Mouse (Mus musculus): Measurements from ENCODE around the gene Gm20388. TPM values are rescaled to one million over a fixed set of nuclear protein-coding genes. Genes with fewer than 3 reads are reported as not detected.

Gm20388 gene
- polyA plus RNA-seq, 1 experiment from 2014 or later: not detected

GRCm38 (mm10) chr8:123925671-123926070 is 4015.0 kb downstream of the Gm20388 start:
- WGBS: 88% methylated on average over 3 of the region's 3 CpGs
- Histone ChIP-seq H3K27me3 (ENCODE audit: control insufficient read depth, insufficient read depth, low read length) (no peaks in the 10 kb centered on the region), H3K36me3 (ENCODE audit: control insufficient read depth, insufficient read depth, low read length) (peaks cover 12% of the 10 kb centered on the region), H3K9me3 (ENCODE audit: control insufficient read depth, low read length) (no peaks in the 10 kb centered on the region), H3K27ac (replicated peaks) (no peak overlapping the region), H3K4me1 (replicated peaks; ENCODE audit: control insufficient read depth, insufficient read depth) (no peaks in the 10 kb centered on the region), H3K9ac (ENCODE audit: low read length) (no peak overlapping the region), H3K4me3 (ENCODE audit: low read depth, low read length) (no peak overlapping the region), H3K4me2 (replicated peaks; ENCODE audit: low read depth) (no peak overlapping the region)
- DNase-seq (ENCODE audit: low spot score): no peak
- TF ChIP-seq EP300 (optimal IDR thresholded peaks at IDR 0.05) (no peak), CTCF (IDR thresholded peaks at IDR 0.05; ENCODE audit: low read depth) (no peak)
- ATAC-seq (ENCODE audit: low FRiP score, low TSS enrichment): no peak

- no peak for ATAC-seq (ENCODE audit: low FRiP score, low TSS enrichment)
- H3K36me3 ChIP-seq (ENCODE audit: control insufficient read depth, insufficient read depth, low read length): peaks cover 15% of the 10 kb centered on the region
- H3K4me2 ChIP-seq (replicated peaks; ENCODE audit: low read depth): no peak overlapping the region
Measured at GRCm38 (mm10) chr8:123929026-123929425, 4018.4 kb downstream of the Gm20388 start.

GRCm38 (mm10) chr8:123948942-123949685 is 4038.5 kb downstream of the Gm20388 start, which contains the start of gene Nup133:
TSS of gene Nup133 (minus strand) at chr8:123949265.
- Histone ChIP-seq H3K4me2 (replicated peaks; ENCODE audit: low read depth) (peak within 1 kb of the TSS; percentile 93), H3K9me3 (ENCODE audit: control insufficient read depth, low read length) (no peaks in the 10 kb centered on the region), H3K9ac (ENCODE audit: low read length) (peak within 1 kb of the TSS; percentile 87), H3K36me3 (ENCODE audit: control insufficient read depth, insufficient read depth, low read length) (peaks cover 7% of the 10 kb centered on the region; the same call in 1 of the 2 replicates), H3K4me3 (ENCODE audit: low read depth, low read length) (peak within 1 kb of the TSS; percentile 77), H3K27ac (replicated peaks) (peak within 1 kb of the TSS; percentile 94), H3K27me3 (ENCODE audit: control insufficient read depth, insufficient read depth, low read length) (no peaks in the 10 kb centered on the region), H3K4me1 (replicated peaks; ENCODE audit: control insufficient read depth, insufficient read depth) (no peaks in the 10 kb centered on the region; the same call in 1 of the 2 replicates)
- under 1% methylated on average over 77 of the region's 77 CpGs for WGBS
- peak; percentile 100 for DNase-seq (ENCODE audit: low spot score)
- no peak for TF ChIP-seq CTCF (IDR thresholded peaks at IDR 0.05; ENCODE audit: low read depth)
- TF ChIP-seq EP300 (optimal IDR thresholded peaks at IDR 0.05): no peak
- ATAC-seq (ENCODE audit: low FRiP score, low TSS enrichment): peak; percentile 87

More at GRCm38 (mm10) chr8:123929026-123929425, 4018.4 kb downstream of the Gm20388 start:
- H3K27me3 ChIP-seq (ENCODE audit: control insufficient read depth, insufficient read depth, low read length): no peaks in the 10 kb centered on the region
- H3K4me1 ChIP-seq (replicated peaks; ENCODE audit: control insufficient read depth, insufficient read depth): no peaks in the 10 kb centered on the region
- H3K27ac ChIP-seq (replicated peaks): no peak overlapping the region
- H3K9ac ChIP-seq (ENCODE audit: low read length): no peak overlapping the region
- no peaks in the 10 kb centered on the region for H3K9me3 ChIP-seq (ENCODE audit: control insufficient read depth, low read length)
- WGBS: 91% methylated on average over 7 of the region's 7 CpGs
- no peak for DNase-seq (ENCODE audit: low spot score)
- no peak for TF ChIP-seq CTCF (IDR thresholded peaks at IDR 0.05; ENCODE audit: low read depth)
- TF ChIP-seq EP300 (optimal IDR thresholded peaks at IDR 0.05): no peak
- no peak overlapping the region for H3K4me3 ChIP-seq (ENCODE audit: low read depth, low read length)

- peak overlapping the region; percentile 87 for H3K9ac ChIP-seq (ENCODE audit: low read length)
- no peaks in the 10 kb centered on the region for H3K27me3 ChIP-seq (ENCODE audit: control insufficient read depth, insufficient read depth, low read length)
- H3K4me1 ChIP-seq (replicated peaks; ENCODE audit: control insufficient read depth, insufficient read depth): no peaks in the 10 kb centered on the region; the same call in 1 of the 2 replicates
- H3K4me3 ChIP-seq (ENCODE audit: low read depth, low read length): peak overlapping the region; percentile 77
- H3K9me3 ChIP-seq (ENCODE audit: control insufficient read depth, low read length): no peaks in the 10 kb centered on the region
- H3K27ac ChIP-seq (replicated peaks): peak overlapping the region; percentile 94
- H3K36me3 ChIP-seq (ENCODE audit: control insufficient read depth, insufficient read depth, low read length): peaks cover 7% of the 10 kb centered on the region; the same call in 1 of the 2 replicates
- no peak for TF ChIP-seq CTCF (IDR thresholded peaks at IDR 0.05; ENCODE audit: low read depth)
- TF ChIP-seq EP300 (optimal IDR thresholded peaks at IDR 0.05): no peak
- peak; percentile 19 for ATAC-seq (ENCODE audit: low FRiP score, low TSS enrichment)
- 3% methylated on average over 10 of the region's 10 CpGs for WGBS
- no peak for DNase-seq (ENCODE audit: low spot score)
- peak overlapping the region; percentile 93 for H3K4me2 ChIP-seq (replicated peaks; ENCODE audit: low read depth)
Measured at GRCm38 (mm10) chr8:123949686-123949986, 4039.0 kb downstream of the Gm20388 start.

GRCm38 (mm10) chr8:123950077-123950802 is 4039.6 kb downstream of the Gm20388 start:
- Histone ChIP-seq H3K4me3 (ENCODE audit: low read depth, low read length) (peak overlapping the region; percentile 77), H3K27me3 (ENCODE audit: control insufficient read depth, insufficient read depth, low read length) (no peaks in the 10 kb centered on the region), H3K27ac (replicated peaks) (peak overlapping the region; percentile 94), H3K9ac (ENCODE audit: low read length) (peak overlapping the region; percentile 87), H3K4me2 (replicated peaks; ENCODE audit: low read depth) (peak overlapping the region; percentile 93), H3K36me3 (ENCODE audit: control insufficient read depth, insufficient read depth, low read length) (peaks cover 7% of the 10 kb centered on the region; the same call in 1 of the 2 replicates), H3K4me1 (replicated peaks; ENCODE audit: control insufficient read depth, insufficient read depth) (no peaks in the 10 kb centered on the region; the same call in 1 of the 2 replicates), H3K9me3 (ENCODE audit: control insufficient read depth, low read length) (no peaks in the 10 kb centered on the region)
- ATAC-seq (ENCODE audit: low FRiP score, low TSS enrichment) (peak; percentile 39), DNase-seq (ENCODE audit: low spot score) (peak; percentile 79)
- TF ChIP-seq CTCF (IDR thresholded peaks at IDR 0.05; ENCODE audit: low read depth) (peak; percentile 76), EP300 (optimal IDR thresholded peaks at IDR 0.05) (no peak)
- WGBS: 29% methylated on average over 10 of the region's 10 CpGs
